Mouse (Mus musculus) frontal cortex, postnatal 14 days (tissue): ENCODE results near the gene Bicral.
A peak's percentile ranks its signal among the peaks of the same experiment; 100 is the strongest.

ENCODE experiments used
- DNase-seq, 2 experiments: peaks; one replicate each; pipeline ENCODE4 v3.0.0; 2022; ENCODE audit warnings: low spot score in 2 of 2

Gene Bicral

GRCm38 (mm10) chr17:46751794-46752556 is 106.3 kb downstream of the Bicral start, which contains the start of gene Cnpy3:
TSS of gene Cnpy3 (minus strand) at chr17:46752214.
- peak; percentile 97 to 98 for DNase-seq

- DNase-seq: peak in 1 of 2 experiments; percentile 57
Measured at GRCm38 (mm10) chr17:46751056-46751793, 107.1 kb downstream of the Bicral start.

GRCm38 (mm10) chr17:46750580-46750979 is 107.7 kb downstream of the Bicral start:
- no peak for DNase-seq

GRCm38 (mm10) chr17:46749282-46749681 is 109.0 kb downstream of the Bicral start:
- DNase-seq: no peak
